Mouse (Mus musculus) megakaryocyte, adult 5-6 weeks (primary cell): ENCODE measurements around the gene Nsfl1c. TPM values are rescaled to one million over a fixed set of nuclear protein-coding genes. Genes with fewer than 3 reads are reported as not detected.
A peak's percentile ranks its signal among the peaks of the same experiment; 100 is the strongest.
"Not testable (repeated sequence)": the region's sequence is repeated elsewhere in the genome, so short reads cannot be mapped to it uniquely, and the experiment has no call there.

Source experiments
- ATAC-seq: 2 replicates; pipeline ENCODE4 v1.8.0; 2016; ENCODE audit warnings: mild to moderate bottlenecking, inconsistent platforms; ENCODE audit not compliant: poor library complexity, severe bottlenecking
- total RNA-seq, 2 experiments: library from RNA; stranded (forward) in 1 of 2; stranded (reverse) in 1 of 2; fragments of 153-499, 151-499 nt in 1 of 2; fragments of 221-1000, 200-1000 nt in 1 of 2; gene quantifications; 2 replicates each; pipeline versions ENCODE4 v1.2.3 to v1.2.4; 2015 to 2017

Nsfl1c gene
- total RNA-seq (2015) = 25.0 and 26.9 TPM in 2 replicates
- total RNA-seq (2017) = 61.6 and 70.7 TPM in 2 replicates

GRCm38 (mm10) chr2:151494035-151494803 is at the start of gene Nsfl1c:
TSS of gene Nsfl1c (plus strand) at chr2:151494182.
- peak; percentile 99 for ATAC-seq

GRCm38 (mm10) chr2:151476053-151476452 is 17.9 kb upstream of the Nsfl1c start, which contains the start of gene 4921509C19Rik:
TSS of gene 4921509C19Rik (minus strand) at chr2:151476153.
- not testable (repeated sequence) for ATAC-seq

GRCm38 (mm10) chr2:151486496-151486895 is 7.5 kb upstream of the Nsfl1c start:
- ATAC-seq = no peak

GRCm38 (mm10) chr2:151498358-151498757 is 4.4 kb downstream of the Nsfl1c start:
- no peak for ATAC-seq

- no peak for ATAC-seq
These were observed 6.5 kb downstream of the Nsfl1c start for GRCm38 (mm10) chr2:151500442-151501007.

GRCm38 (mm10) chr2:151504226-151504625 is 10.2 kb downstream of the Nsfl1c start:
- no peak for ATAC-seq

GRCm38 (mm10) chr2:151512199-151512598 is 18.2 kb downstream of the Nsfl1c start:
- no peak for ATAC-seq

- ATAC-seq = no peak
These were observed 19.7 kb downstream of the Nsfl1c start for GRCm38 (mm10) chr2:151513525-151514285.

GRCm38 (mm10) chr2:151519000-151519399 is 25.0 kb downstream of the Nsfl1c start:
- ATAC-seq = no peak

GRCm38 (mm10) chr2:151524324-151525041 is 30.5 kb downstream of the Nsfl1c start:
- no peak for ATAC-seq

- ATAC-seq = no peak
These were observed 31.5 kb downstream of the Nsfl1c start for GRCm38 (mm10) chr2:151525520-151525919.

- no peak for ATAC-seq
These were observed 34.1 kb downstream of the Nsfl1c start for GRCm38 (mm10) chr2:151528066-151528465.

- ATAC-seq = no peak
These were observed 35.2 kb downstream of the Nsfl1c start for GRCm38 (mm10) chr2:151529169-151529568.

- peak; percentile 36 for ATAC-seq
These were observed 36.6 kb downstream of the Nsfl1c start for GRCm38 (mm10) chr2:151530378-151531230.

- peak; percentile 75 for ATAC-seq
These were observed 39.6 kb downstream of the Nsfl1c start for GRCm38 (mm10) chr2:151533632-151534031.

GRCm38 (mm10) chr2:151535961-151536617 is 42.1 kb downstream of the Nsfl1c start:
- peak; percentile 26 for ATAC-seq

- ATAC-seq = peak; percentile 59
These were observed 42.6 kb downstream of the Nsfl1c start for GRCm38 (mm10) chr2:151536618-151536974.

- no peak for ATAC-seq
These were observed 44.7 kb downstream of the Nsfl1c start for GRCm38 (mm10) chr2:151538646-151539045.

- ATAC-seq = peak; percentile 92
These were observed 48.5 kb downstream of the Nsfl1c start, which contains the start of gene Fkbp1a for GRCm38 (mm10) chr2:151542323-151543062. TSS of gene Fkbp1a (plus strand) at chr2:151542483.
